Mouse (Mus musculus) megakaryocyte-erythroid progenitor cell, adult 5 weeks (primary cell): ENCODE measurements around the gene Trit1. TPM values are rescaled to one million over a fixed set of nuclear protein-coding genes. Genes with fewer than 3 reads are reported as not detected.

Source experiments
- polyA plus RNA-seq: library from polyadenylated mRNA; stranded (reverse); fragments of >175 nt; gene quantifications from 2 replicates; pipeline ENCODE4 v1.2.3, GENCODE M21; 2012

The Trit1 gene
- polyA plus RNA-seq: 2.7 and 2.9 TPM in 2 replicates

GRCm38 (mm10) chr4:123016451-123016957 lies at the start of gene Trit1:
Gene Trit1, plus strand, starts transcription at chr4:123016597.

DNA sequence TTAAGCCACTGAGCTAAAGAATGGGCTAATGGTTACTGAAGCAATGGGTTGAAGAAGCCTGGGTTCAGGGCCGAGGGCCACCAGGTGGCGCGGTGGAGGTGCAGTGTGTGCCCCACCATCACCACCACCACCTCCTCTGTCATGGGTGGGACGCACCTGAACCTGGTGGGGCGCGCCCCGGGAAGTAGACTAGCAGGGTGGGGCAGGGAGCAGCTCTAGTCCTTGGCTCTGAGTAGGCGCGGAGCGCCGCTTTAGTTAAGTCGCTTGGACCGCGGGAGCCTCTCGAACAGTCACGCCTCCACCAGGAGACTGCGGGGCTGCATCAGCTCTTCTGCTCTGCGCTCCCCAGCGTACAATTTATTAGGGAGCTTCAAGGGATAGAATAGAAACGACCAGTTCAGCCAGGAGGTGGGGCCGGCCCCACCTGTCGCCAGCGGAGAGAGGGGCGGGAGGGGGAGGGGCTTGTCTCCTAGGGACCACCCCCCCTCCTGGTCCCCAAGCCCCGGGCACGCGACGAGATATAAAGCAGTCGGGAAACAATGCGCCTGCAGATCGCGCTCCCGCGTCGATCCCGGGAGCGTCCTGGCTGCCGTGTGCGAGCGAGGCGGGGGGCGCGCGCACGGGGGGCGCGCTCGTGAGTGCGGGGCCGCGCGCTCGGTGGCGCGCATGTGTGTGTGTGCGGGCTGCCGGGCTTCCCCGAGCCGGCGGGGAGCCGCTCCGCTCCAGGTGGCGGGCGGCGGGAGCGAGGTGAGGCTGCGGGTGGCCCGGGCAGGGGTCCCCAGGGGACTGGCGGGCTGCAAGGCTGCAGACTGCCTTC lies 20.8 kb upstream of the Trit1 start, which contains the start of gene Mycl:
Gene Mycl, plus strand, starts transcription at position 249 of the 817 bp plus-strand sequence.

Other genes starting within 250 kb of the Trit1 start
- gene Ppt1, start 180.4 kb upstream of the Trit1 start, polyA plus RNA-seq: 16.3 and 19.7 TPM in 2 replicates
- 27.9 and 37.8 TPM in 2 replicates for gene Cap1, start 130.5 kb upstream of the Trit1 start, polyA plus RNA-seq
- gene Mfsd2a, start 55.4 kb upstream of the Trit1 start, polyA plus RNA-seq: 0.08 and 0.21 TPM in 2 replicates
- 2.9 and 7.0 TPM in 2 replicates for gene Mycl, start 20.9 kb upstream of the Trit1 start, polyA plus RNA-seq
- not detected in 2 replicates for gene Bmp8b, start 88.6 kb downstream of the Trit1 start, polyA plus RNA-seq
- not detected in 2 replicates for gene Oxct2b, start 99.7 kb downstream of the Trit1 start, polyA plus RNA-seq
- gene Ppie, start 123.4 kb downstream of the Trit1 start, polyA plus RNA-seq: 12.9 and 15.8 TPM in 2 replicates
- not detected in 2 replicates for gene Hpcal4, start 166.6 kb downstream of the Trit1 start, polyA plus RNA-seq
- gene Nt5c1a, start 184.9 kb downstream of the Trit1 start, polyA plus RNA-seq: not detected in 2 replicates
- 0.16 and 0.43 TPM in 2 replicates for gene Heyl, start 217.0 kb downstream of the Trit1 start, polyA plus RNA-seq
- 714 and 746 TPM in 2 replicates for gene Pabpc4, start 245.8 kb downstream of the Trit1 start, polyA plus RNA-seq